Mouse (Mus musculus): ENCODE data around the gene Cnksr1.

GRCm38 (mm10) chr4:134202904-134203303 is 35.3 kb downstream of the Cnksr1 start, which contains the start of gene Gm7534:
- TF ChIP-seq HCFC1 (IDR thresholded peaks at IDR 0.05; ENCODE audit: borderline replicate concordance, insufficient read depth, low read length) (no peak), ZC3H11A (IDR thresholded peaks at IDR 0.05; ENCODE audit: borderline replicate concordance, low read depth, low read length) (no peak), CHD2 (IDR thresholded peaks at IDR 0.05; ENCODE audit: low read depth, low read length) (no peak)

All from ES-E14 (cell line).